Mouse (Mus musculus): ENCODE results near the gene Gm14597.

DNA sequence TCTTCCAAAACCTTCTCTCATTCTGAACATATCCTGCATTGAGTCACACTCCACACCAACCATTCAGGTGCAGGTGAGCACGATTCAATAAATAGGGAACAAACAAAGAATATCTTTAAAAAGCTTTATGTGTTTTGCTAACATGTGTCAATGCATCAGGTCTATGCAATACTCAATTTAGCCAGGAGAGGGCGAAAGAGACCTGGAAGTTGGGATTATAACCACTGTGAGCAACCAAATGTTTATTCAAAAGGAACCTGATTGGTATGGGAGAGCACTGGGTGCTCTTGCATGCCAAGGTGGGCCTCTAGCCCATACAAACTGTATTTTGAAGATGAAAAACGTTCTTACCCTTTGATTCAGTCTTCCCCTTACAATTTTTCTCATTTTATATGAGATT lies 1.8 kb upstream of the Gm14597 start:
- TF ChIP-seq POLR2A (IDR thresholded peaks at IDR 0.05; ENCODE audit: borderline replicate concordance, low read depth, low read length) (no peak), CTCF (IDR thresholded peaks at IDR 0.05; ENCODE audit: low read depth, low read length) (no peak)
